Mouse (Mus musculus): ENCODE results near the gene Hmgb2. TPM values are rescaled to one million over a fixed set of nuclear protein-coding genes. Genes with fewer than 3 reads are reported as not detected.
A peak's percentile ranks its signal among the peaks of the same experiment; 100 is the strongest.

The Hmgb2 gene
- polyA plus RNA-seq, 1 experiment, result 22.0 TPM

DNA sequence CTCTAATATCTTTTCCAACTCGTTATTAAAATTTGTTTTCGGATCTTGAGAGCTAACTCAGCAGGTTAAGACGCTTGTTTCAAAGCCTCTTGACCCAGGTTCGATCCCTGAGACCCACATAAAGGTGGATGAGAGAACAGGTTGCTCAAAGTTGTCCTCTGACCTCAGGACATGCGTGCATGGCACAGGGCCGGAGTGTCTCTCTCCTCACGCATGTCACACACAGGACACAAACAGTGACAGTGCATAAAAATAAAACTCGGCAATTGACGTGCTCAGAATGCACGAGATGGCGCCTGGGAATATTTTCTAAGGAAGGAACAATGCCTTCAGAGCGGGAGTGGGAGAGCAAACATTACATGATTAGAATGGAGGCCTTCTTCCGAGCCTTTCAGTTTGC, 18.5 kb downstream of the Hmgb2 start:
- Histone ChIP-seq H3K4me3 (ENCODE audit: control insufficient read depth, low read depth, low read length) (no peak overlapping the region), H3K4me1 (ENCODE audit: control insufficient read depth, insufficient read depth, low read length) (no peaks in the 10 kb centered on the region), H3K27ac (ENCODE audit: control insufficient read depth, insufficient read depth, low read depth, low read length) (peak overlapping the region; percentile 46; the same call in 1 of the 2 replicates), H3K27me3 (ENCODE audit: control insufficient read depth, insufficient read depth, low read length) (no peaks in the 10 kb centered on the region), H3K36me3 (ENCODE audit: control insufficient read depth, insufficient read depth, low read length) (no peaks in the 10 kb centered on the region)
- TF ChIP-seq POLR2A (IDR thresholded peaks at IDR 0.05; ENCODE audit: control insufficient read depth, low read depth, low read length) (no peak), CTCF (IDR thresholded peaks at IDR 0.05; ENCODE audit: control insufficient read depth, insufficient read depth, insufficient replicate concordance, low read depth, low read length) (no peak)

DNA sequence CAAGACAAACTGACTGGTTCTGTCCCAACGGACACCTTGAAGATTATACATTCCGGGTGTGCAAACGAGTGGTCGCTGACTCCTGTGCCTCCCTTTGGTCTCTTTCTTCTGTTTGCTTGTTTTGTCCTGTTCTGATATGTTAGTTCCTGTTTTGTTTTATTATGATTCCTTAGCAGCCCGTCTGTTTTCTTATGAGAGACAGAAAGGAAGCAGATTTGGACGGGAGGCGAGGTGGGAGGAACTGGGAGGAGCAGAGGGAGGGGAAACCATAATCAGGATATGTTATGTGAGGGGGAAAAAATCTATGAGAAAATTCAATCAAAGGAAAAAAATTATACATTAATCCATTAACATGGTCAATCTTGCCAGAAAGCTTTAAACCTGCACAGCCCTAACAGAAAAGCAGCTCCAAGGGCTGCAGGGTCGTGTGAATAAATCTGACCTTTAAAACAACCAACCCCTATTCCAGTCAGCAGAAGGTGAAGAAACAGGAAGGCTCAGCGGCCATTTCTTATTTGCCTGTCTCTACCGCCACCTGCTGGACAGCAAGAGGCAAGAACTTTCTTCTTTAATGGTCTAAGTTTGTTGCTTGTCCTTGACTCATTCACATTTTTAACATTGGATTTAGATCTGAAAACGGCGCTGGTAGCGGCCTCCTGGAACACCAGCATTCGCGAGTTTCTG, 19.1 kb downstream of the Hmgb2 start:
- no peak overlapping the region; the same call in 1 of the 2 replicates for H3K27ac ChIP-seq (ENCODE audit: control insufficient read depth, insufficient read depth, low read depth, low read length)
- no peaks in the 10 kb centered on the region for H3K36me3 ChIP-seq (ENCODE audit: control insufficient read depth, insufficient read depth, low read length)
- H3K4me1 ChIP-seq (ENCODE audit: control insufficient read depth, insufficient read depth, low read length), result no peaks in the 10 kb centered on the region
- no peaks in the 10 kb centered on the region for H3K27me3 ChIP-seq (ENCODE audit: control insufficient read depth, insufficient read depth, low read length)
- no peak overlapping the region for H3K4me3 ChIP-seq (ENCODE audit: control insufficient read depth, low read depth, low read length)
- TF ChIP-seq CTCF (IDR thresholded peaks at IDR 0.05; ENCODE audit: control insufficient read depth, insufficient read depth, insufficient replicate concordance, low read depth, low read length), result peak; percentile 34; the same call in 1 of the 2 replicates
- TF ChIP-seq POLR2A (IDR thresholded peaks at IDR 0.05; ENCODE audit: control insufficient read depth, low read depth, low read length), result no peak

GRCm38 (mm10) chr8:57532223-57532622, 20.5 kb downstream of the Hmgb2 start:
- H3K27ac ChIP-seq (ENCODE audit: control insufficient read depth, insufficient read depth, low read depth, low read length), result no peak overlapping the region
- no peaks in the 10 kb centered on the region for H3K4me1 ChIP-seq (ENCODE audit: control insufficient read depth, insufficient read depth, low read length)
- H3K36me3 ChIP-seq (ENCODE audit: control insufficient read depth, insufficient read depth, low read length), result no peaks in the 10 kb centered on the region
- no peak overlapping the region for H3K4me3 ChIP-seq (ENCODE audit: control insufficient read depth, low read depth, low read length)
- TF ChIP-seq CTCF (IDR thresholded peaks at IDR 0.05; ENCODE audit: control insufficient read depth, insufficient read depth, insufficient replicate concordance, low read depth, low read length), result no peak
- no peak for TF ChIP-seq POLR2A (IDR thresholded peaks at IDR 0.05; ENCODE audit: control insufficient read depth, low read depth, low read length)
- no peaks in the 10 kb centered on the region for H3K27me3 ChIP-seq (ENCODE audit: control insufficient read depth, insufficient read depth, low read length)

- no peak overlapping the region for H3K4me3 ChIP-seq (ENCODE audit: control insufficient read depth, low read depth, low read length)
- no peak overlapping the region for H3K27ac ChIP-seq (ENCODE audit: control insufficient read depth, insufficient read depth, low read depth, low read length)
- no peaks in the 10 kb centered on the region for H3K4me1 ChIP-seq (ENCODE audit: control insufficient read depth, insufficient read depth, low read length)
- TF ChIP-seq CTCF (IDR thresholded peaks at IDR 0.05; ENCODE audit: control insufficient read depth, insufficient read depth, insufficient replicate concordance, low read depth, low read length) (no peak), POLR2A (IDR thresholded peaks at IDR 0.05; ENCODE audit: control insufficient read depth, low read depth, low read length) (no peak)
- H3K36me3 ChIP-seq (ENCODE audit: control insufficient read depth, insufficient read depth, low read length), result no peaks in the 10 kb centered on the region
- H3K27me3 ChIP-seq (ENCODE audit: control insufficient read depth, insufficient read depth, low read length), result no peaks in the 10 kb centered on the region
These were observed 21.4 kb downstream of the Hmgb2 start for GRCm38 (mm10) chr8:57533106-57533505.

DNA sequence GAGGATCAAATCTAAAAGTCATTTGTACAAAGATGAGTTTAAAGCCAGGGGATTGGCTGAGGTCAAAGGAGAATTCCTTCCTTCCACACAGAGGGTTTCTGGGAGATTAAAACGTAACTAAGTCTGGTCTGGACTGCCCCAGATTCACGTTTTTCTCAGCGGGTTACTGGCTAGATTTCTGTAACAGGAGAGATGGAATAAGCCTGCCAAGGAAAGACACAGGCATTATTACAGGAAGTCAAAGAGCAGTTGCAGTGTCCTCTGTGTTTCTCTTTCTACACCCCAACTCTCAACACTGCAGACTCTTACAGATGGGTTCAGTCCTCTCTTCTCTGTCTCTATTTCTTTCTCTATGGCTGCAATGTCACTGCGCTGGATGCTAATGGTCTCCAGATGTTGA, 22.8 kb downstream of the Hmgb2 start:
- Histone ChIP-seq H3K27me3 (ENCODE audit: control insufficient read depth, insufficient read depth, low read length) (no peaks in the 10 kb centered on the region), H3K4me3 (ENCODE audit: control insufficient read depth, low read depth, low read length) (no peak overlapping the region), H3K36me3 (ENCODE audit: control insufficient read depth, insufficient read depth, low read length) (no peaks in the 10 kb centered on the region), H3K4me1 (ENCODE audit: control insufficient read depth, insufficient read depth, low read length) (no peaks in the 10 kb centered on the region), H3K27ac (ENCODE audit: control insufficient read depth, insufficient read depth, low read depth, low read length) (no peak overlapping the region)
- no peak for TF ChIP-seq POLR2A (IDR thresholded peaks at IDR 0.05; ENCODE audit: control insufficient read depth, low read depth, low read length)
- no peak for TF ChIP-seq CTCF (IDR thresholded peaks at IDR 0.05; ENCODE audit: control insufficient read depth, insufficient read depth, insufficient replicate concordance, low read depth, low read length)

- Histone ChIP-seq H3K4me3 (ENCODE audit: control insufficient read depth, low read depth, low read length) (no peak overlapping the region), H3K4me1 (ENCODE audit: control insufficient read depth, insufficient read depth, low read length) (no peaks in the 10 kb centered on the region), H3K27me3 (ENCODE audit: control insufficient read depth, insufficient read depth, low read length) (no peaks in the 10 kb centered on the region), H3K27ac (ENCODE audit: control insufficient read depth, insufficient read depth, low read depth, low read length) (no peak overlapping the region), H3K36me3 (ENCODE audit: control insufficient read depth, insufficient read depth, low read length) (no peaks in the 10 kb centered on the region)
- TF ChIP-seq CTCF (IDR thresholded peaks at IDR 0.05; ENCODE audit: control insufficient read depth, insufficient read depth, insufficient replicate concordance, low read depth, low read length), result no peak
- TF ChIP-seq POLR2A (IDR thresholded peaks at IDR 0.05; ENCODE audit: control insufficient read depth, low read depth, low read length), result no peak
These were observed 24.5 kb downstream of the Hmgb2 start for GRCm38 (mm10) chr8:57536167-57536566.

DNA sequence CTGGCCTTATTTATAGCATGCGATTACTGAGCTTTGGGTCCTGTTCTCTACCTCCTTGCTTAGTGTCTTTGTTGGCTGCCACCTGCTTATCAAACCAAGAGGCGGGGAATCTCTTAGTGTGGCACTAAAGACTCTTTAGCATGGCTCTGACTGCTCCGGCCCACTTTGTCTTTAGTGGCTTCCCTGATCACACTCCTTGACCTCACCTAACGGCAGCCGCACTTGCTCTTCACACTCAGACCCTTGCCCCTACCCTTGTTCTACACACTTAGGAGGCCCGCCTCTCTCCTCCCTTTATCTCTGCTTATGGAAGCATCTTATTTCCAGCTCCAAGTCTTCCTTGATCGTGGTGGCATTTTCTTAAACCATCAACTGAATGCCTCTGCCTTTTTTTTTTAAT, 26.9 kb downstream of the Hmgb2 start:
- no peaks in the 10 kb centered on the region for H3K36me3 ChIP-seq (ENCODE audit: control insufficient read depth, insufficient read depth, low read length)
- H3K27ac ChIP-seq (ENCODE audit: control insufficient read depth, insufficient read depth, low read depth, low read length), result no peak overlapping the region
- H3K4me3 ChIP-seq (ENCODE audit: control insufficient read depth, low read depth, low read length), result no peak overlapping the region
- no peak for TF ChIP-seq CTCF (IDR thresholded peaks at IDR 0.05; ENCODE audit: control insufficient read depth, insufficient read depth, insufficient replicate concordance, low read depth, low read length)
- TF ChIP-seq POLR2A (IDR thresholded peaks at IDR 0.05; ENCODE audit: control insufficient read depth, low read depth, low read length), result no peak
- no peaks in the 10 kb centered on the region for H3K4me1 ChIP-seq (ENCODE audit: control insufficient read depth, insufficient read depth, low read length)
- H3K27me3 ChIP-seq (ENCODE audit: control insufficient read depth, insufficient read depth, low read length), result no peaks in the 10 kb centered on the region
